Mouse (Mus musculus) MEL (cell line): ENCODE data around the gene Clasrp. TPM values are rescaled to one million over a fixed set of nuclear protein-coding genes. Genes with fewer than 3 reads are reported as not detected.

Source experiments
- DNase-seq: peaks from one replicate; pipeline ENCODE4 v3.0.0; 2011; ENCODE audit warnings: low read depth, low spot score
- H3K27ac ChIP-seq: 2 replicates; pipeline ENCODE4 v1.5.1; 2012; ENCODE audit warnings: low read depth, mild to moderate bottlenecking, control low read depth, low read length, moderate library complexity; ENCODE audit not compliant: control insufficient read depth
- H3K27me3 ChIP-seq, 2 experiments: fragments of 150-350 bp in 1 of 2; sonication (generic) in 1 of 2; 2 replicates each; pipeline ENCODE4 v1.6.1; 2012; ENCODE audit warnings: low read length in 2 of 2, mild to moderate bottlenecking in 2 of 2, improper control_type of control experiment in 1 of 2, moderate library complexity in 1 of 2; ENCODE audit not compliant: insufficient read depth in 2 of 2, control insufficient read depth in 1 of 2
- H3K36me3 ChIP-seq, 2 experiments: 2 replicates each; pipeline ENCODE4 v1.6.1; 2012 to 2014; ENCODE audit warnings: low read length in 2 of 2, improper control_type of control experiment in 1 of 2, inconsistent platforms in 1 of 2, mild to moderate bottlenecking in 1 of 2; ENCODE audit not compliant: insufficient read depth in 2 of 2, control insufficient read depth in 1 of 2
- H3K4me1 ChIP-seq, 2 experiments: fragments of 150-350 bp in 1 of 2; sonication (generic) in 1 of 2; 2 replicates each; pipeline ENCODE4 v1.6.1; 2012; ENCODE audit warnings: low read length in 2 of 2, improper control_type of control experiment in 1 of 2, mild to moderate bottlenecking in 1 of 2; ENCODE audit not compliant: insufficient read depth in 2 of 2, control insufficient read depth in 1 of 2
- H3K4me3 ChIP-seq, 2 experiments: fragments of 150-350 bp in 1 of 2; sonication (generic) in 1 of 2; 2 replicates each; pipeline ENCODE4 v1.5.1; 2012; ENCODE audit warnings: low read depth in 2 of 2, low read length in 2 of 2, mild to moderate bottlenecking in 2 of 2, moderate library complexity in 2 of 2, control low read depth in 1 of 2, improper control_type of control experiment in 1 of 2; ENCODE audit not compliant: control insufficient read depth in 1 of 2, insufficient read depth in 1 of 2
- H3K79me2 ChIP-seq: 2 replicates; pipeline ENCODE4 v1.6.1; 2012; ENCODE audit warnings: mild to moderate bottlenecking, low read length, moderate library complexity; ENCODE audit not compliant: control insufficient read depth, poor library complexity, insufficient read depth
- H3K9ac ChIP-seq: 2 replicates; pipeline ENCODE4 v1.6.1; 2012; ENCODE audit warnings: low read depth, mild to moderate bottlenecking, control low read depth, low read length, moderate library complexity; ENCODE audit not compliant: control insufficient read depth, poor library complexity, severe bottlenecking
- H3K9me3 ChIP-seq: fragments of 150-350 bp; sonication (generic); replicated peaks from 2 replicates; pipeline ENCODE4 v1.6.1; 2012; ENCODE audit warnings: mild to moderate bottlenecking, low read length, improper control_type of control experiment, moderate library complexity; ENCODE audit not compliant: insufficient read depth
- BHLHE40 ChIP-seq: IDR thresholded peaks from 2 replicates; pipeline ENCODE4 v1.6.1; 2012; ENCODE audit warnings: low read depth, mild to moderate bottlenecking, inconsistent platforms, low read length, improper control_type of control experiment, borderline replicate concordance
- CTCF ChIP-seq, 3 experiments: IDR thresholded peaks in 2 of 3; conservative IDR thresholded peaks in 1 of 3; 2 replicates each; pipeline ENCODE4 v1.5.1; 2011 to 2012; ENCODE audit warnings: low read length in 3 of 3, low read depth in 2 of 3, mild to moderate bottlenecking in 2 of 3, improper control_type of control experiment in 1 of 3, inconsistent platforms in 1 of 3, mixed read lengths in 1 of 3, moderate library complexity in 1 of 3; ENCODE audit not compliant: control insufficient read depth in 1 of 3, insufficient read depth in 1 of 3, poor library complexity in 1 of 3, severe bottlenecking in 1 of 3
- ETS1 ChIP-seq: IDR thresholded peaks from 2 replicates; pipeline ENCODE4 v1.6.1; 2012; ENCODE audit warnings: low read depth, mild to moderate bottlenecking, inconsistent platforms, low read length, improper control_type of control experiment, moderate library complexity
- HCFC1 ChIP-seq: IDR thresholded peaks from 2 replicates; pipeline ENCODE4 v1.6.1; 2012; ENCODE audit warnings: low read depth, mild to moderate bottlenecking, inconsistent platforms, low read length, improper control_type of control experiment, moderate library complexity
- JUND ChIP-seq: IDR thresholded peaks from 2 replicates; pipeline ENCODE4 v1.6.1; 2011; ENCODE audit warnings: low read depth, mild to moderate bottlenecking, improper control_type of control experiment, low read length
- MAZ ChIP-seq: IDR thresholded peaks from 2 replicates; pipeline ENCODE4 v1.6.1; 2012; ENCODE audit warnings: low read depth, mild to moderate bottlenecking, inconsistent platforms, low read length, improper control_type of control experiment
- MXI1 ChIP-seq: IDR thresholded peaks from 2 replicates; pipeline ENCODE4 v1.6.1; 2011; ENCODE audit warnings: mild to moderate bottlenecking, low read depth, low read length, improper control_type of control experiment
- MYB ChIP-seq: IDR thresholded peaks from 2 replicates; pipeline ENCODE4 v1.6.1; 2011; ENCODE audit warnings: mild to moderate bottlenecking, low read depth, low read length, improper control_type of control experiment
- MYC ChIP-seq: IDR thresholded peaks from 2 replicates; pipeline ENCODE4 v1.6.1; 2011; ENCODE audit warnings: low read depth, mild to moderate bottlenecking, low read length, improper control_type of control experiment, moderate library complexity
- NRF1 ChIP-seq: IDR thresholded peaks from 2 replicates; pipeline ENCODE4 v1.6.1; 2014; ENCODE audit warnings: low read depth, mild to moderate bottlenecking, inconsistent platforms, low read length, improper control_type of control experiment, moderate library complexity; ENCODE audit not compliant: poor library complexity, insufficient read depth, severe bottlenecking
- SIN3A ChIP-seq: IDR thresholded peaks from 2 replicates; pipeline ENCODE4 v1.6.1; 2012; ENCODE audit warnings: low read length, improper control_type of control experiment, inconsistent platforms
- TAL1 ChIP-seq: IDR thresholded peaks from 2 replicates; pipeline ENCODE4 v1.6.1; 2012; ENCODE audit warnings: mild to moderate bottlenecking, inconsistent platforms, low read length, moderate library complexity, mixed read lengths
- UBTF ChIP-seq: IDR thresholded peaks from 2 replicates; pipeline ENCODE4 v1.6.1; 2012; ENCODE audit warnings: low read depth, mild to moderate bottlenecking, inconsistent platforms, low read length, improper control_type of control experiment, moderate library complexity, borderline replicate concordance; ENCODE audit not compliant: insufficient read depth
- USF1 ChIP-seq: IDR thresholded peaks from 2 replicates; pipeline ENCODE4 v1.6.1; 2014; ENCODE audit warnings: low read depth, mild to moderate bottlenecking, inconsistent platforms, low read length, improper control_type of control experiment, moderate library complexity
- ZKSCAN1 ChIP-seq: IDR thresholded peaks from 2 replicates; pipeline ENCODE4 v1.6.1; 2012; ENCODE audit warnings: low read depth, mild to moderate bottlenecking, inconsistent platforms, low read length, improper control_type of control experiment, moderate library complexity
- ZMIZ1 ChIP-seq: IDR thresholded peaks from 2 replicates; pipeline ENCODE4 v1.6.1; 2012; ENCODE audit warnings: low read depth, mild to moderate bottlenecking, inconsistent platforms, low read length, improper control_type of control experiment, moderate library complexity
- polyA plus RNA-seq, 2 experiments: library from polyadenylated mRNA; stranded (reverse) in 1 of 2; unstranded in 1 of 2; fragments of >175 nt in 1 of 2; fragments of >200 nt in 1 of 2; gene quantifications; 2 replicates each; pipeline versions ENCODE4 v1.2.1 to v1.2.4; 2012; ENCODE audit warnings: low replicate concordance in 2 of 2, low read depth in 1 of 2; ENCODE audit not compliant: insufficient read length in 2 of 2, insufficient read depth in 1 of 2, missing spikeins in 1 of 2
- total RNA-seq: library from RNA; depleted of rRNA; stranded (reverse); fragments of 300-350 nt; gene quantifications from 2 replicates; pipeline ENCODE4 v1.2.3, GENCODE M21; 2012

Gene Clasrp
- total and polyA plus RNA-seq, 3 experiments = 31.1 to 62.2 TPM; not detected in 1

DNA sequence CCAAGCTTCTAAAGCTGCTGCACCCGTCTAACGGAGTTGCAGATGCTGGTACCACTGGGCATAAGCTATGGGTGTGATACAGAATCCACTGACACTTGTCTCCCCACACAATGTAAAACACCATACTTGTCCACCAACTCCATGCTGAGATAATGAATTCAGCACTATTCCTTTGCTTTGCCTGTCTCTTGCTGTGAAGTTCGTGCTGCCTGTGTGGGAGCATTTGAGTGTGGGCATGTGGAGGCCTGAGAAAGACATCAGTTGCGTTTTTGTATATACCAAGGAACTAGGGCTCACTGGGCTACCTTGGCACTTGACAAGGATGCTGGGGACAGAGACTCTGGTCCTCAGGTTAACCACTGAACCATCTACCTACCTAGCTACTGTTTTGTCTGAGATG is 36.9 kb upstream of the Clasrp start:
- H3K9ac ChIP-seq = no peak overlapping the region
- no peak overlapping the region for H3K27ac ChIP-seq
- no peak for DNase-seq
- TF ChIP-seq MAZ = no peak
- TF ChIP-seq UBTF = no peak
- TF ChIP-seq SIN3A = no peak
- no peak for TF ChIP-seq HCFC1
- TF ChIP-seq BHLHE40 = no peak
- no peak for TF ChIP-seq NRF1
- TF ChIP-seq MYB = no peak
- TF ChIP-seq USF1 = no peak
- no peaks in the 10 kb centered on the region for H3K27me3 ChIP-seq
- H3K4me3 ChIP-seq = no peak overlapping the region
- H3K9me3 ChIP-seq = no peaks in the 10 kb centered on the region
- no peaks in the 10 kb centered on the region for H3K4me1 ChIP-seq
- peaks cover 0 to 21% of the 10 kb centered on the region in 2 experiments; a peak in 2 of 4 replicates for H3K36me3 ChIP-seq
- no peaks in the 10 kb centered on the region for H3K79me2 ChIP-seq

DNA sequence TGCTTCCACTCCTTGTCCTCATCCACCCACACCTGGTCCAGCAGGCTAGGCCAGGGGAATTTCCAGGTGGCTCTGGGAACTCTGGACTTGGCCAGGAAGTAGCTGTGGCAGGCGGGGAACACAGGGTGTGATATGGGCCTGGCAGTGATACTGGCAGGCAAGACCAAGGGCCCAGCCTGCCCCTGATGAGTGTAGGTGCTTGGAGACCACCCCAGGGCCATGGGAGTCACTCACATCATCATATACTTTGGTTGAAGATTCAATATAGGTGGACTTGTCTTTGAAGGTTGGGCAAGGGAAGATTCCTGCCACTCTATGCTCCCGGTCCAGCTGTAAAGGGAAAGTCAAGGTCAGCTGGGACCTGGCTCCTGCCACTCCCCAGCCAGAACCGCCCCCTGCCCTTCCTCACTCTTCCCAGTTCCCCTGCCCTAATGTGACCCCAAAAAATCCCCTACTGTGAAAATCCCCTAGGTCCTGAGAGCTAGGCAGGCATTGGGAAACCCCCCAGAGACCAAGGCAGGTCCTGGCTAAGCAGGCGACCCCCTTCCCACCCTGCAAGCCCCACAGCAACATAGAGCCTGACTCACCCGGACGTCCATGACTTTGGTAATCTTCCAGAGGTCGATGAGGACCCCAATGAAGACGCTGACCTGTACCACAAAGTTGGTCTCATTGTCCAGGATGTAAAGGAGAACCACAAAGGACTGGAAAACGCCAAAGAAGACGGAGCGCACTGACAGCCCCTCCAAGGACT is 31.0 kb upstream of the Clasrp start:
- Histone ChIP-seq H3K36me3 (peaks cover 6 to 10% of the 10 kb centered on the region in 2 experiments), H3K4me3 (no peak overlapping the region), H3K9ac (no peak overlapping the region), H3K4me1 (peaks cover 4 to 5% of the 10 kb centered on the region in 2 experiments), H3K27me3 (no peaks in the 10 kb centered on the region), H3K79me2 (no peaks in the 10 kb centered on the region), H3K27ac (no peak overlapping the region), H3K9me3 (no peaks in the 10 kb centered on the region)
- TF ChIP-seq SIN3A (no peak), MXI1 (no peak), ZKSCAN1 (no peak), ETS1 (no peak), ZMIZ1 (no peak), CTCF (IDR thresholded peaks at IDR 0.05 in 2 of 3, conservative IDR thresholded peaks at IDR 0.05 in 1 of 3; ENCODE audit: control insufficient read depth in 1 of 3, insufficient read depth in 1 of 3, low read depth in 2 of 3, low read length in 3 of 3, poor library complexity in 1 of 3, severe bottlenecking in 1 of 3) (no peak), TAL1 (no peak), JUND (no peak), MYC (no peak)
- DNase-seq = no peak
